Mouse (Mus musculus) thymus, postnatal 10 days (tissue): ENCODE data around the gene Rint1.

Experiments used
- DNase-seq, 2 experiments: peaks; one replicate each; pipeline ENCODE4 v3.0.0; 2021; ENCODE audit warnings: low spot score in 2 of 2

The Rint1 gene

GRCm38 (mm10) chr5:23787536-23788389, at the start of gene Rint1:
Gene Rint1, plus strand, starts transcription at chr5:23787711.
- peak; percentile 86 to 98 for DNase-seq

DNA sequence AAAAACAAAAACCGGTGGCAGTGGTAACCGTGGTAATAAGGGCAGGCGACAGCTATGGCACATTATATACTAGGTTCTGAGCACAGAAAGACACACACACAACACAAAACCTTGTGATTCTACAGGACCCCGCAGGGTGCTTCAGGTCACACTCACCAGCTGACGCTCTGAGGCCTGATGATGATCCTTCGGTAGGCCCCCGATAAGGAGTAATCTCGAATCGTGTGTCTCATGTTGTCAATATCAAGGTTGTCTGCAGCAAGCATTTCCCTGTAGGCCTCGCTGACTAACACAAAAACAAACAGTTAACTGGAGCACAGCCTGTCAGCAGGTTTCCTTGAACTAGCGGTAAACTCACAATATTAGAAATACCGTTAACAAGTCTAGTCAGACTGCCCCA, 44.2 kb upstream of the Rint1 start:
- DNase-seq = no peak

DNA sequence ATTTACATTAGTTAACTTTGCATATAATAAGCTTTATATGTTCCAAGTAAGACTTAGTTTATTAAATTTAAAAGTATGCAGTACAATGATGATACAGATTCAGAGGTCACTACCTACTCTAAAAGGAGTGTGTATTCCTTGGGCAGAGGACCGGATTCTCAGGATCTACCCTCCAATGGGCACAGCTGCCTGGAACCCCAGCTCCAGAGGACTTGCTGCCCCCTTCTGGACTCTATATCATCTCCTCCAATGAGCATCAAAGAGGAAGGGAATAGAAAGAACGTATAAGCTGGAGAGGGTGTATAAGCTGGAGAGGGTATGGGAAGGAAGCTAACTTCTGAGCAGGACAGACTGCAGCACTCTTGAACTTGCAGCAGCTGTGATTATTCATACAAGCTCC, 37.6 kb upstream of the Rint1 start:
- no peak for DNase-seq

DNA sequence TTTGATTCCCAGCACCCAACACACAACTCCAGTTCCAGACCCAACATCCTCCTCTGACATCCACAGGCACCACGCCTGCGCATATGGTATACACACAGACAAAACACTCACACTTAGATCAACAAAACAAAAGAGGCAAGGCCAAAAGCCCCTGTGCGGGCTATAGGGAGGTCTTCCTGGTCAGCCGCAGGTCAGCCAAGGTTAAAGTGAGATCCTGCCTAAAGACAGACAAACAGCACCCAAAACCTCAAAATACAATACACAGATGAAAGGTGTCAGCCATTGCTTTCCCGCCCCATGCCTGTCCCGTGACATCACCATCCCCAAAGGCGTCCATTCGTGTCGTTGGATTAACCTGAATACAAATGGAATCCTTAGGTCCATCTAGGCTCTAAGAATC, 31.9 kb upstream of the Rint1 start:
- DNase-seq = no peak

GRCm38 (mm10) chr5:23756368-23756767, 31.1 kb upstream of the Rint1 start:
- DNase-seq = no peak

DNA sequence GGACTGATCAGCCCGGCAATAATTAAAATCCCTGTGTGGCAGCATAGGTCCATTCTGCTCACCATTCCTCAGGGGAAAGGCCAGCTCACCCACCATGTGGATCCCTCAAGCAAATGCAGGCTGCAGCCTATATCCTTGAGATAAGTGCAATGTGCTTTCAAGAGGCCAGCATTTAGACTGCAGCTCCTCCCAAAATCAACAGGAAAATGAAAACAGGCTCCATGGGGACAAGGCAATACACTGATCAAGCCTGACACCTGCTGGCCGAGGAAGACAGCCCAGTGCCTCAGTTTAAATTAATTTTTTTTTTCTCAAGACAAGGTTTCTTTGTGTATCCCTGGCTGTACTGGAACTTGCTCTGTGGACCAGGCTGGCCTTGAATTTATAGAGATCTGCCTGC, 28.9 kb upstream of the Rint1 start:
- DNase-seq = peak in 1 of 2 experiments; percentile 18

- no peak for DNase-seq
Measured at GRCm38 (mm10) chr5:23762531-23762930, 25.0 kb upstream of the Rint1 start.

GRCm38 (mm10) chr5:23764557-23764956, 23.0 kb upstream of the Rint1 start:
- no peak for DNase-seq

DNA sequence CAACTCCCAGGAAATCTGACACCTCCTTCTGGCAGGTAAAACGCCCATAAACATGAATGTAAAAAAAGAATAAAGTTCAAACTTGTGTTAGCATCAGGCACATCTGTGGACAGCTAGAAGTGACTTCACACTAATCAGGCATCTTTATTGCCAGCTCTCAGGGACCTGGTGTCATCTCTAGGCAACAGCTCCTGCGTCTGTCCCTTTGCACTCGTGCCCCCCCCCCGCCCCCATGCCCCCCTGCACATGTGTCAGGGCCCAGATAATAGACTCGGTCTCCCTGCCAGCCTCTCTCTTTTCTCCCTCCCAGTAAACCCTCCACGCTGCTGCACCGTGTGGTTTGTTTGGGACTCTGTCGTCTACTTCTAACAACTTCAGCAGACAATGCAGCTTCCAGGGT, 16.4 kb upstream of the Rint1 start:
- DNase-seq = no peak

DNA sequence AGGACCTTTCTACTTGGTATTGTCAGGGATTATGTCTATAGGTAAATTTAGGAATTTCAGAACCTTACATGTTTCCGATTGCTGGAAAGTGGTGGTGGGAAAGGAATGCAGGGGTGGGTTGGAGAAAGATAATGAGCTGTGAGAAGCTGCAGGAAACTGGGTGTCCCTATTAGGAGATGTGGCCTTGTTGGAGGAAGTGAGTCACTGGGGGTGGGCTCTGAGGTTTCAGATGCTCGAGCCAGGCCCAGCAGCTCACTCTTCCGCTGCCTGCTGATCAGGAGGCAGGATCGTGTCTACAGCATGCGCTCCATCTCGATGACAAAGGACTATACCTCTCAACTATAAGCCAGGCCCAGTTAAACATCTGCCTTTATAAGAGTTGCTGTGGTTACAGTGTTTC, 13.3 kb upstream of the Rint1 start:
- DNase-seq = no peak

- no peak for DNase-seq
Measured at GRCm38 (mm10) chr5:23780516-23780915, 7.0 kb upstream of the Rint1 start.

- no peak for DNase-seq
Measured at GRCm38 (mm10) chr5:23781172-23781571, 6.3 kb upstream of the Rint1 start.

DNA sequence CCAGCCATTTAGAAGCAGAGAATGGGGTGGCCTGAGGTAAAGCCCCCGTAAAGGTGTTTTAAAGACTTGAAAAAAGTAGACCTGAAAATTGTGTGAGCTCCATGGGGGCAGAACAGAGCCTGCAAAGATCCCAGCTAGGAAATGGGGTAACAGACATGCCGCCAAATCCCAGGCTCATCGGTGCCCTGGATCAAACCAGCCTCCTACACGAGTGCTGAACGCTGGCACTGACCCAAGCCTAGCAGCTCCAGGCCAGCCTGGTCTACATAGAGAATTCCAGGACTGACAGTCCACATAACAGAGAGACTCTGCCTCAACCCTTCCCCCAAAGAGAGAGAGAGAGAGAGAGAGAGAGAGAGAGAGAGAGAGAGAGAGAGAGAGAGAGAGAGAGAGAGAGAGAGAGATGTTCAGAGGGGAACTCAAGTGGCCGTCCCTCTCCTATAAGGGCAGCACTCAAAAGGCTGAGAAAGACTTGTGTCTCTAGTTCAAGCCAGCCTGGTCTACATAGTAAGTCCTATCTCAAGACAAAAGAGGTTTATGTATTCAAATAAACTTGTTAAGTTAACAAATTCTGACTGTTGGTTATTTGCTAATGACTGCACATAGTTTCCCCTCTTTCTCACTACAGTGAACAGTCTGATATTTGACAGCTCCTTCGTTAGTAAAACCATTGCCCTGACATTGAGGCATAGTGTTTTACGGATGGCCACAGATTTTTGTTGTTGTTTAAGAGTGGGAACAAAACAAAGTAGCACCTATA, 5.3 kb upstream of the Rint1 start:
- no peak for DNase-seq

DNA sequence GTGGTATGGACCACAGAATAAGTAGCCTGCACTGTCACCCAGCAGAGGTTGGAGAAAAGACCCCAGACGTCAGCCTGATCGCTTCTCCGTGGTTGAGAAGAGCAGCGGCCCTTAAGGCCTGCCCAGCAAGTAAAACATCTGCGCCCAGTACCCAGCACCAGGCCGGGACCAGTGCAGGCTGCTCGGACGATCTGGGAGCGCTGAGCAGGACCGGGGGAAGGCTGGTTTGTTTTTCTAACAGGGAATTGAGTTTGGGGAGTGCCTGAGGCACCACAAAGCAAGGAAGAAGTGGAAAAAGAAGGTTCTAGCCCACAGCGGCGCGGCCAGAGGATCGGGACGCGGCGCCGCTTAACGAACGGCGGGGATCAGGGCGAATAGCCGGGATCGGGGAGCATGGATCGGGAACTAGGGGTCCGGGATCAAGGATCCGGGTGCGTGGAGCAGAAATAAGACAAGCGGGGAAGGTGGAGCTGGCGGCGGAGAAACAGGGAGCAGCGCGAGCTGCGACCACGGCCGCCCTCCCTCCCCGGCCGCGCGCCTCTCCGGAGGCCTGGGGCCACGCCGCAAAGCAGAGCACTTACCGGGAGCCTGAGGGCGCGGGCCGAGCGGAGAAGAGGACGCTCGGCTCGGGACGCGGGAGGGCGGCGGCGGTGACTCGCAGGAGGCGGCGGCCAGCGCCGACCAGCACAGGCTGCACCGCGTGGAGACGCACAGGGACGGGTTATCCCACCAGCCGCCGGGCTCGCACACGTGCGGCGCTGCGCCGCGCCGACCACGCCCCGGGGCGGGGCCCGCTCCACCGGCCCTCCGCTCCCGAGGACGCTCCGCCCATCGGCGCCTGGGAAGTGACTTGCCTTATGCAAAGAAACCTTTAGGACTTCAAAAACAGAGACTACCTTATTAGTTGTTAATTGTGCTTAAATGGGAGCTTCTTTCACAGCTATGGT, 4.3 kb upstream of the Rint1 start, which contains the start of gene Pus7:
Gene Pus7 (minus strand): TSS at position 781 of the 947 bp plus-strand sequence.
- DNase-seq = peak; percentile 63 to 75

DNA sequence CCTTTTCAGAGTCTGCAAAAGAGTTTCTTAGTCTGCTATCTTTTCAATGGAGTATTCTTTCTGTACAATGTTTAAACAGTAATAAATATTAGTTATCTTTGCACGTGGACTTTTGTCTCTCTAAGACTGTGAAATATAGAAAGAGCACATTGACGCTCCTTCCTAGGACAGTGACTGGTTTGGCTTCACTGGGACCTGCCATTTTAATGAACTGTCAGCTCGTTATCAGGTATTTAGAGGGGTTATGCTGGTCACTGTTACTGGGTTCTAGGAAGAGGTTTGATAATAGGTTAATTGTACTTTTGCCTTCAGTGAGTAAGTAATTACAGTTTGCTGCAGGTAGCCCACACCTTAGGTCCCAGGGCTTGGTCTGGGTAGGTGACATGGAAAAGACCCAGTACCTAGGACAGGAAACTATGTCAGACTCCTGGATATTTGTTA, 899 bp downstream of the Rint1 start:
- no peak for DNase-seq

GRCm38 (mm10) chr5:23789078-23789612, 1.6 kb downstream of the Rint1 start:
- DNase-seq = no peak

GRCm38 (mm10) chr5:23792726-23793125, 5.2 kb downstream of the Rint1 start:
- no peak for DNase-seq

DNA sequence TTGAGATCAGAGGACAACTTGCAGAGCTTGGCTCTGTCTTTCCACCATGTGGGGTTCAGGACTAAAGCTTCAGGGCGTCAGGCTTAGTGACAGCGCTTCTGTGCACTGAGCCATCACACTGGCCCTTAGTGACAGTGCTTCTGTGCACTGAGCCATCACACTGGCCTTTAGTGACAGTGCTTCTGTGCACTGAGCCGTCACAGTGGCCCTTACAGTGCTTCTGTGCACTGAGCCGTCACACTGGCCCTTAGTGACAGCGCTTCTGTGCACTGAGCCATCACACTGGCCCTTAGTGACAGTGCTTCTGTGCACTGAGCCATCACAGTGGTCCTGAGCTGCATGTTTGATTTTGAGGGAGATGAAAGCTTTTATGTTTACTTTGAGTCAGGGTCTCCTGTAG, 27.3 kb downstream of the Rint1 start:
- no peak for DNase-seq

- no peak for DNase-seq
Measured at GRCm38 (mm10) chr5:23816681-23817080, 29.2 kb downstream of the Rint1 start.

DNA sequence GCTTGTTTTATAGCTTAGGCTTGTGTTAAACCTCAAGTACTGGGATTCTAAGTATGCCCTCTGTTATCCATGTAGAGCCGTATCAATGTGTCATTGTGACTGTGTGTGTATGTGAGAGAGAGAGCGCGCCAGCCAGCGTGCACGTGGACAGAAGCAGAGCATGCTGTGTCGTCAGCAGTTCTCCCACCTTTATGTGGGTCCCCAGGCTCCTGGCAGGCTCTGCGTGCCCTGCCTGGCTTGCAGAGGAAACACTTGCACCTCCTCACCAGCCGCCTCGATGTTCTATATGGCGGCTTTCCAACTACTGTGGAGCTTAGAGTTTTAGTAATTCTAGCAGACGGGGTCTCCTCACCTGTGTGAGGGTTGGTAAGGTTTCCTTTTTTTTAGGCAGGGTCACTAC, 34.8 kb downstream of the Rint1 start:
- DNase-seq = no peak

- DNase-seq = no peak
Measured at GRCm38 (mm10) chr5:23824171-23824733, 36.7 kb downstream of the Rint1 start.
